Mouse (Mus musculus): Measurements from ENCODE around the gene Snx14. TPM values are rescaled to one million over a fixed set of nuclear protein-coding genes. Genes with fewer than 3 reads are reported as not detected.

The Snx14 gene
- polyA plus RNA-seq, 1 experiment: 50.4 TPM

GRCm38 (mm10) chr9:88353459-88353858 lies 85.3 kb downstream of the Snx14 start:
- WGBS: 69% methylated on average over 7 of the region's 7 CpGs

GRCm38 (mm10) chr9:88352741-88353140 lies 86.0 kb downstream of the Snx14 start:
- TF ChIP-seq POLR2A (IDR thresholded peaks at IDR 0.05; ENCODE audit: borderline replicate concordance, insufficient read depth, low read length) (no peak), CTCF (IDR thresholded peaks at IDR 0.05; ENCODE audit: borderline replicate concordance, insufficient read depth, low read depth, low read length) (no peak)
- Histone ChIP-seq H3K27ac (ENCODE audit: insufficient read depth, low read length) (no peak overlapping the region), H3K27me3 (ENCODE audit: control insufficient read depth, insufficient read depth, low read length) (no peaks in the 10 kb centered on the region), H3K4me3 (replicated peaks; ENCODE audit: insufficient read depth, low read depth, low read length) (no peak overlapping the region), H3K4me1 (ENCODE audit: control insufficient read depth, insufficient read depth, low read length) (no peaks in the 10 kb centered on the region)
- no peak for DNase-seq
- WGBS: 60% methylated on average over 6 of the region's 6 CpGs

More at GRCm38 (mm10) chr9:88353459-88353858, 85.3 kb downstream of the Snx14 start:
- H3K4me3 ChIP-seq (replicated peaks; ENCODE audit: insufficient read depth, low read depth, low read length): no peak overlapping the region
- H3K27me3 ChIP-seq (ENCODE audit: control insufficient read depth, insufficient read depth, low read length): no peaks in the 10 kb centered on the region
- no peak for DNase-seq
- H3K4me1 ChIP-seq (ENCODE audit: control insufficient read depth, insufficient read depth, low read length): no peaks in the 10 kb centered on the region
- no peak overlapping the region for H3K27ac ChIP-seq (ENCODE audit: insufficient read depth, low read length)
- TF ChIP-seq CTCF (IDR thresholded peaks at IDR 0.05; ENCODE audit: borderline replicate concordance, insufficient read depth, low read depth, low read length): no peak
- no peak for TF ChIP-seq POLR2A (IDR thresholded peaks at IDR 0.05; ENCODE audit: borderline replicate concordance, insufficient read depth, low read length)

GRCm38 (mm10) chr9:88351163-88351562 lies 87.6 kb downstream of the Snx14 start:
- H3K4me1 ChIP-seq (ENCODE audit: control insufficient read depth, insufficient read depth, low read length): no peaks in the 10 kb centered on the region; the same call in 1 of the 2 replicates
- TF ChIP-seq POLR2A (IDR thresholded peaks at IDR 0.05; ENCODE audit: borderline replicate concordance, insufficient read depth, low read length): no peak
- TF ChIP-seq CTCF (IDR thresholded peaks at IDR 0.05; ENCODE audit: borderline replicate concordance, insufficient read depth, low read depth, low read length): no peak
- 93% methylated on average over 3 of the region's 3 CpGs for WGBS
- no peak for DNase-seq
- no peak overlapping the region for H3K4me3 ChIP-seq (replicated peaks; ENCODE audit: insufficient read depth, low read depth, low read length)
- H3K27me3 ChIP-seq (ENCODE audit: control insufficient read depth, insufficient read depth, low read length): no peaks in the 10 kb centered on the region
- H3K27ac ChIP-seq (ENCODE audit: insufficient read depth, low read length): no peak overlapping the region

- no peak for DNase-seq
- Histone ChIP-seq H3K27me3 (ENCODE audit: control insufficient read depth, insufficient read depth, low read length) (no peaks in the 10 kb centered on the region), H3K4me1 (ENCODE audit: control insufficient read depth, insufficient read depth, low read length) (no peaks in the 10 kb centered on the region; the same call in 1 of the 2 replicates), H3K27ac (ENCODE audit: insufficient read depth, low read length) (no peak overlapping the region), H3K4me3 (replicated peaks; ENCODE audit: insufficient read depth, low read depth, low read length) (no peak overlapping the region)
- 73% methylated on average over 1 of the region's 1 CpGs for WGBS
- TF ChIP-seq POLR2A (IDR thresholded peaks at IDR 0.05; ENCODE audit: borderline replicate concordance, insufficient read depth, low read length) (no peak), CTCF (IDR thresholded peaks at IDR 0.05; ENCODE audit: borderline replicate concordance, insufficient read depth, low read depth, low read length) (no peak)
Measured at GRCm38 (mm10) chr9:88350317-88350716, 88.4 kb downstream of the Snx14 start.

- 91% methylated on average over 6 of the region's 6 CpGs for WGBS
- no peak overlapping the region for H3K27ac ChIP-seq (ENCODE audit: insufficient read depth, low read length)
- no peaks in the 10 kb centered on the region for H3K27me3 ChIP-seq (ENCODE audit: control insufficient read depth, insufficient read depth, low read length)
- DNase-seq: no peak
- no peaks in the 10 kb centered on the region; the same call in 1 of the 2 replicates for H3K4me1 ChIP-seq (ENCODE audit: control insufficient read depth, insufficient read depth, low read length)
- no peak overlapping the region for H3K4me3 ChIP-seq (replicated peaks; ENCODE audit: insufficient read depth, low read depth, low read length)
- TF ChIP-seq POLR2A (IDR thresholded peaks at IDR 0.05; ENCODE audit: borderline replicate concordance, insufficient read depth, low read length): no peak
- TF ChIP-seq CTCF (IDR thresholded peaks at IDR 0.05; ENCODE audit: borderline replicate concordance, insufficient read depth, low read depth, low read length): no peak
Measured at GRCm38 (mm10) chr9:88348623-88349022, 90.1 kb downstream of the Snx14 start.

GRCm38 (mm10) chr9:88346857-88347256 lies 91.9 kb downstream of the Snx14 start:
- DNase-seq: no peak
- no peaks in the 10 kb centered on the region for H3K27me3 ChIP-seq (ENCODE audit: control insufficient read depth, insufficient read depth, low read length)
- WGBS: 76% methylated on average over 5 of the region's 5 CpGs
- no peaks in the 10 kb centered on the region; the same call in 1 of the 2 replicates for H3K4me1 ChIP-seq (ENCODE audit: control insufficient read depth, insufficient read depth, low read length)
- no peak overlapping the region for H3K4me3 ChIP-seq (replicated peaks; ENCODE audit: insufficient read depth, low read depth, low read length)
- no peak overlapping the region for H3K27ac ChIP-seq (ENCODE audit: insufficient read depth, low read length)
- TF ChIP-seq CTCF (IDR thresholded peaks at IDR 0.05; ENCODE audit: borderline replicate concordance, insufficient read depth, low read depth, low read length): no peak
- TF ChIP-seq POLR2A (IDR thresholded peaks at IDR 0.05; ENCODE audit: borderline replicate concordance, insufficient read depth, low read length): no peak

GRCm38 (mm10) chr9:88344424-88344823 lies 94.3 kb downstream of the Snx14 start:
- no peak for DNase-seq
- Histone ChIP-seq H3K4me1 (ENCODE audit: control insufficient read depth, insufficient read depth, low read length) (no peaks in the 10 kb centered on the region; the same call in 1 of the 2 replicates), H3K27ac (ENCODE audit: insufficient read depth, low read length) (no peak overlapping the region), H3K27me3 (ENCODE audit: control insufficient read depth, insufficient read depth, low read length) (no peaks in the 10 kb centered on the region), H3K4me3 (replicated peaks; ENCODE audit: insufficient read depth, low read depth, low read length) (no peak overlapping the region)
- 98% methylated on average over 2 of the region's 2 CpGs for WGBS
- TF ChIP-seq POLR2A (IDR thresholded peaks at IDR 0.05; ENCODE audit: borderline replicate concordance, insufficient read depth, low read length): no peak
- no peak for TF ChIP-seq CTCF (IDR thresholded peaks at IDR 0.05; ENCODE audit: borderline replicate concordance, insufficient read depth, low read depth, low read length)

GRCm38 (mm10) chr9:88342701-88343100 lies 96.1 kb downstream of the Snx14 start:
- H3K27ac ChIP-seq (ENCODE audit: insufficient read depth, low read length): no peak overlapping the region

More at GRCm38 (mm10) chr9:88342701-88343100, 96.1 kb downstream of the Snx14 start:
- Histone ChIP-seq H3K4me1 (ENCODE audit: control insufficient read depth, insufficient read depth, low read length) (no peaks in the 10 kb centered on the region; the same call in 1 of the 2 replicates), H3K4me3 (replicated peaks; ENCODE audit: insufficient read depth, low read depth, low read length) (no peak overlapping the region), H3K27me3 (ENCODE audit: control insufficient read depth, insufficient read depth, low read length) (no peaks in the 10 kb centered on the region)
- no peak for DNase-seq
- TF ChIP-seq POLR2A (IDR thresholded peaks at IDR 0.05; ENCODE audit: borderline replicate concordance, insufficient read depth, low read length) (no peak), CTCF (IDR thresholded peaks at IDR 0.05; ENCODE audit: borderline replicate concordance, insufficient read depth, low read depth, low read length) (no peak)
- 69% methylated on average over 3 of the region's 3 CpGs for WGBS

All from cerebellum, adult 2 months (tissue).